Mouse (Mus musculus): Measurements from ENCODE around the gene Sgms1. TPM values are rescaled to one million over a fixed set of nuclear protein-coding genes. Genes with fewer than 3 reads are reported as not detected.

The Sgms1 gene
- total RNA-seq, 1 experiment from 2014 or later: 62.6 TPM

DNA sequence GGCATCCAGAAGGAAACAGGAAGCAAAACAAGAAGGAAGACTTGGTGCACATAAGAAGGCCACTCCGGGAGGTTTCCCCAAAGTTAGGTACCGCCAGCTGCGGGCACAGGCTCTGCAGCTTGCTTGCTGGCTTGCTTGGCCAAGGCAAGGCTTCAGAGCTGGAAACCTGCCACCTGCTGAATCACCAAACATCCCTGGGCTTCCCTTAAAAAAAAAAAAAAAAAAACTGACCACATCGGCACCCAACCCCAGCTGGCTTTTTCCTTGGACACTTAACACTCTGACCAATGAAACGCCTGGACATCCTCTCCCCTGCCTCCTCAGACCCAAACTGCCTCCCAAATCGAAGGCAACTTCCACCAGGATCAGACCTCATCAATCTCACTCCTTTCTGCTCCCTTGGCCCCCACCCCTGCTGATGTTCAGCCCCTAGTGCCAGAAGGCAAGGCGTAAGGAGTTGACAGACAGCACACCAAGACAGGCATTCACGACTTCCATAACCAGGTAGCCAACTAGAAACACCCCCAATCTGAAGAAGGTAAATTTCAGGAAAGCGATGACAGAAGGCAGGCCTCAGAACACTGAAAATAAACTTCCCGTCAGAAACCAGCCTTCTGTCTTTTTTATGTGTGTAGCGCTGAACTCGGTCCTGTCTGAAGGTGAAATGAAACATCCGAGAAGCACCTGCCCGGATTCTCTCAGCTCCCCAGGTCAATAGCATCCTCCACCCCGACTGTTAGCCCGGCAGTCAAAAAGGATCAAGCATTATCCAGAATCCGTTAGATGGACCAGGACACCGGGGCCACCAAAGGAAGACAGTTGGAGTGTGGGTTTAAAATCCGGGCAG, 2.7 kb downstream of the Sgms1 start:
- peak; percentile 93 for DNase-seq

DNA sequence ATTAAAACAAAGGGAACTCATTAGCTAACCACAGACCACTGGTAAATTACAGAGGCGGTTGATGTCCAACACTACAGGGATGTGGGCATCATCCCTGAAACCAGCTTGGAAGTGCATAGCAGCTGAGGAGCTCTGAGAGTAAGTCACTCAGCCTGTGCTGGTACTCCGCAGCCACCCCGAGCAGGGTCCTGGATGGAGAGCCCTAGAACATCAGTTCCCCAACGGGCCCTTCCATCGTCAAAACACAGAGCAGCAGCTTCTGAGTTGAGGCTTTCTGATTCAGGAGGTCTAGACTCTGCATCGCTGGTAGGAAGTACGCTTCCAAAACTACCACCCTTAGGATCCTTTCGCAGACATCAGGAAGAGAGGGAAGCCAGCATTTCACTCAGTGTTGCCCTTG, 5.8 kb downstream of the Sgms1 start:
- DNase-seq: no peak

GRCm38 (mm10) chr19:32381511-32381961, 8.0 kb downstream of the Sgms1 start:
- no peak for DNase-seq

DNA sequence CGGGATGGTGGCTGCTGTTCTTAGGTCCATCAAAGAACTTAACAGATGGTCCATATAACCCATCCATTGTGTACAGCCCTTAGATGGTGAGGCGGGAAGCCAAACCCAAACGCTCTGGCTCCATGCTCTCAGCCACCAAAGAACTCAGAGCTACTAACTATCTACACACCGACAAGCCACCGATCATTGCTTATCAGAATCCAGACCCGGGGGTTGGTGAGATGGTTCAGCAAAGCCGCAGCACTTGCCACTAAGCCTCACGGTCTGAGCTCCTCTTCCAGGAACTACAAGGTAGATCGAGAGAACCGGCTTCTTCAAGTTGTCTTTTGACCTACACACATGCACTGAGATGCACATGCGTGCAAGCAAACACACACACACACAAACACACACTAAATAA, 8.8 kb downstream of the Sgms1 start:
- DNase-seq: no peak

- DNase-seq: peak; percentile 22
Observed at GRCm38 (mm10) chr19:32379239-32379920, 10.1 kb downstream of the Sgms1 start.

DNA sequence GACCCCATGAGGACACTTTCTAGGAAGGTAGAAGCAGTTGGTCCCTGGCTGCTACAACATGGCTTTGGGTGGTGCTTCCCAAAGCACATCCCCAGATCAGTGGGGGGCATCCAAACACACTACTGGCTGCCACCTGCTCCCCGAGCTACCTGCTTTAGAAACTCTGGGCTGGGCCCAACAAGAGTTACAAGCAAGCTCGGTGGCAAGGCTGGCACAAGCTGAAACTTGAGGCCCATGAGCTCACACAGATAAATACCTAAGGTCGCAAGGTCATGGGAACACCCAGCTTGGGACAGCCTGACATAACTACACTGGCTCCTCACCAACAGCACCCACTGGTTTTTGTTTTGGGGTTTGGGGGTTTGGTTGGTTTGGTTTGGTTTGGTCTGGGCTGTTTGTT, 10.9 kb downstream of the Sgms1 start:
- DNase-seq: peak; percentile 12

- peak; percentile 60 for DNase-seq
Observed at GRCm38 (mm10) chr19:32377701-32378325, 11.7 kb downstream of the Sgms1 start.

DNA sequence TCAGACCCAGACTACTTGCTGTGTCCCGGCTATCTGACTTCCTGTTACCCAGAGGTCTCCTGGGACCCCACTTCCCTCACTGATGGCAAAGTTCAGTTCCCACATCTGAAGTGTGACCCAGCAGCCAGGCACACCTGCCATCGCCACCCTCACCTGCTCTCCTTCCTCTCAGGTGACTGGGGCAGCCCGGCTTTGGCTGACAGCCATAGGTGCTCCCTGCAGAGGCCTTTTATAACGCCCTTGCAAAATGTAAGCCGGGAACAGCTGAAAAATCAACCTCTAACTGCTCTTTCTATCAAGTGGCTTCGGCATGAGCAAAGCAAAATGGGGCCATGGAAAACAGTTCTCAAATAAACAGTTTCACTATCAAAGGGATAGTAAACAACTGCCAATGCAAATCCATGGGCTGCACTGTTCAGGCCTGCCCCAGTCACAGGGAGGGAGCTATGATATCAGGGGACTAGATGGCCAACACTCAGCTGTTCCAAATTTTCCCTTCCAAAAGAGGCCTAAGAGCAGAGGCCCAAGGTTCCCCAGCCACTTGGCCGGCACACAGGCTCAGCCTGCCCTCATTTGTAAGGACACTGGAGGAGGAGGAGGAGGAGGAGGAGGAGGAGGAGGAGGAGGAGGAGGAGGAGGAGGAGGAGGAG, 12.5 kb downstream of the Sgms1 start:
- peak; percentile 43 for DNase-seq

- no peak for DNase-seq
Observed at GRCm38 (mm10) chr19:32376054-32376453, 13.5 kb downstream of the Sgms1 start.

DNA sequence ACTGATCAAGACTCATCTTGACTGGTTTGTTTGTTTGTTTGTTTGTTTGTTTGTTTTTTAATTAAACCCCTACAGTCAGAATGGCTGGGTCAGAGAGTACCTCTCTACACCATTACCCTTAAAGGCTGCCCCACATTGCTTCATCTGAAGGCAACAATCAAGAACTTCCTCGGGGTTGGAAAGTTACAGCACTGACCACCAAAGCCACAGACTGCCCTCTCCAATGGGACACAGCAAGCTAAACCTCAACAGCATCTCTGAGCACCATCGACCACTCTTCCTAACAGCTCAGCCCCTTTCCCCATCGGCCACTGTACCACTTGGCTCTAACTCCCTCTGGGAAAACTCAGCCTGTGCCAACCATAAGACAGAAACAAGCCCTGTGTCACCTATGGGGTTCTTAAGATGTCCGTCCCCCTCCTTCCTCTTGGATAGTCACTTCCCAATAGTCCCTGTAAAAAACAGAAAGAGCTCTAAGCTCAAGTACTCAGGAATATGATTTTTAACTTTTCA, 14.0 kb downstream of the Sgms1 start:
- no peak for DNase-seq

DNA sequence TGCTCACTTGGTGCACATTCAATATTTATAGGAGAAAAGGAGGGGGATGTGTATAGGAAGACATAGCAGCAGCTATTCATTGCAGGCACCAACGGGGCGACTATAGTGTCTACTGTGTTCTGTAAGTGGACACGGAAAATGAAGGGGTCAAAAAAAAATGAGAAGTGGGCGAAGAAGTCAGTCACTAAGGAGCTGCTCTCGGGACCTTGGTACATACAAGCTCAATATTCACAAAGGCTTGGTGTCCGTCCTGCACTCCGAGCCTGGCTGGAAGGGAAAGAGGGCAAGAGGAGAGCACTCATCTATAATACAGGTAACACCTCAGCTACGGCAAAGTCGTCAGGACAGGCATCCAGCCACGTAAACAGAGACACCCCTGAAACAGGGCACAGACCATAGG, 14.8 kb downstream of the Sgms1 start:
- no peak for DNase-seq

DNA sequence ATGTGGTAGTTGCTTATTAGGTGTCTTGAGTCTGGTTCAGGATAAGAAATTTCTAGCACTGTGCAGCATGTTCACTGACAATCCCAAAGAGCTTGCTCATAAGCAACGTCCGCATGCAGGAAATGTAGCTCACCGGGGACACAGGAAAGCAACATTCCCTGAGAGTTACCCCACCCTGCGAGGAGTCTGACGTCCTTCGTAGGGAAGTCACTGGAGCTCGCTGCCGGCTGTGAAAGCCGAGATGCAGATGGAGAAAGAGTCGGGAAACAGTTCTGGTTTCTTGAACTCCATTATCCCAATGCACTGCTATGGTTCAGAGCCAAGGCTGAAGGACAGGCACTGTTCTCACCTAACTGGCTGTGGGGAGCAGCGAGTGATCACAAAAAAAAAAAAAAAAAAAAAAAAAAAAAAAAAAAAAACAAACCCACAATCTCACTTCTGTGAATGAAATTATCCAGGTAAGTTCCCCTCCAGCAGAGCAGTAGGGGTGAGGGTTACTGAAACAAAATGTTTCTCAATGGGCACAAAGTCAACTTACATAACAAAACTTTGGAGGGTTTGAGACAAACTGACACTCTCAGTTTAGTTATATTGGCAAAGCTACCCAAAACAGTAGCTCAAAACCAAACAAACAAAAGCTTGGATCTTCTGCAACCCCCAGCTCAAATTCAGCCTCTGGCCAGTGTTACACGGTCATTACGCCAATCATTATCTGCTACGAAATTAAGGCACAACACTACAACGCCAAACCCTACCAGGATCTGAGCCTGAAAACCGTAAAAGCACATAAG, 15.5 kb downstream of the Sgms1 start:
- peak; percentile 34 for DNase-seq

DNA sequence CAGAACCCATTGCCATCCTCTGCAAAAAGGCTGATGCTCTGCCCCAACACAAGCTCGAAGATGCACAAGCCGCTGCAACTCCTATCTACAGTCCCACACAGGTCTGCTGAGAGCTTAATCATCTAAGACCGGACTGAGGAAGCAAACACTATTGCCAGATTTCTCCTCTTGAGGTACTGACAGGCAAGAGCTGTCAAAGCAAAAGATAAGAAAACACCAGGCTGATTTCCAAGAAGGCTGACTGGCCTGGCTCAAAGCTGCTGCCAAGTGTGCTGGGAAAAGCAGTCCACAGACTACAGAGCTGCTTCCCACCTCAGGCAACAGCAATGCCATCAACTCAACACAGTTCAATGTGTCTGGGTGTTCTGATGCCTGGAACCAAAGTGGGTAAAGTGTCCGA, 17.1 kb downstream of the Sgms1 start:
- DNase-seq: peak; percentile 43

GRCm38 (mm10) chr19:32367333-32367732, 22.2 kb downstream of the Sgms1 start:
- no peak for DNase-seq

DNA sequence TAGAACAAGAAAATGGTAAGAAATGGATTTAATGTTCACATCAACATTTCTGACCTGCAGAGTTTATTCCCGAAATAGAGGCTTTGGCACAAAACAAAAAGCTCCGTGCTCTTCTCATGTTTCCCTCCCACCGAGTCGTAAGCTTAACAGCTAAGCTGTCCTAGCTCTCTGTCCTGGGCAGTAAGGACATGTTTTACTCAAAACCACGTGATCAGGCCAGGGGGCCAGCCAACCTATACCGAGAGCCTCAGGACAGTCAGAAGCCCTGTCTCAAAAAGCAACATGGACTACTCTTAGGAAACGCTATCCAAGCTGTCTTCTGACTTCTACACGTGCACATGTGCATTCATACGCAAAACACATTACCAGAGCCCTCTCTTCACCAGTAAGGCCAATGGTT, 23.1 kb downstream of the Sgms1 start:
- DNase-seq: no peak

- no peak for DNase-seq
Observed at GRCm38 (mm10) chr19:32365111-32365510, 24.4 kb downstream of the Sgms1 start.

DNA sequence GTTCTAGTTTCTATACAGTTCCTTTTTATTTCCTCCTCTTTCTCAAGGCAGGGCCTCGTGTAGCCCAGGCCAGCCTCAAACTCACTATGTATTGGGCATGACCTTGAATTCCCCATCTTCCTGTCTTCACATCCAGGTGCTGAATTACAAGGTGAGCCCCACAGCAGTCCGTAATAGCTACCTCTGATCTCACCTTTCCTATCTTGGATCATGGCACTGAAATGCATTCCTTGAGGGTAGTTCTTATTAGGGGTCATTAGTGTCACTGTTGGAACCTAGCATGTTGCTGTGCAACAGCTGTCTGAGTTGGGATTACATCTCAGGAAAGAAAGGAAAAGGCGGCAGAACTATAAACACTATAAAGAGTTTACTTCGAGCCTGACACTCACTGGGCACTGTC, 25.9 kb downstream of the Sgms1 start:
- DNase-seq: no peak

- DNase-seq: no peak
Observed at GRCm38 (mm10) chr19:32362520-32362919, 27.0 kb downstream of the Sgms1 start.

- DNase-seq: no peak
Observed at GRCm38 (mm10) chr19:32360989-32361698, 28.4 kb downstream of the Sgms1 start.

DNA sequence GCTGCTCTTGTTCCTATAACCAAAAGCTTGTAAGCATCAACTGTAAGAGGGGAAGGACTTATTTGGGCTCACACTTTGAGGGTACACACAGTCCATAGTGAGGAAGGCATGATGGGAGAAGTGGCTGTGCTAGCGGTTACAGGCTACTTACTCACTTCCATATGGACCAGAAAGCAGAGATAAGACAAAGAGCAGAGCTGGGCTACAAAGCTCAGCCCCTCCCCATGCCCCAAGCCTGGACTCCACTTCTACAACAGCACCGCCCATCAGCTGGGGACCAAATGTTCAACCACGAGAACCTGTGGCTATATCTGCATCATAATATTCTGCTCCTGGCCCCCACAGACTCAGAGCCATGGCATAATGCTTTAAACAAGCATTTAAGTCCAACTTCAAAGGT, 29.0 kb downstream of the Sgms1 start:
- DNase-seq: no peak
